Mouse (Mus musculus) forebrain, embryonic 15.5 days (tissue): Measurements from ENCODE around the gene Meis2. TPM values are rescaled to one million over a fixed set of nuclear protein-coding genes. Genes with fewer than 3 reads are reported as not detected.

Experiments used
- ATAC-seq: fragments of 200-750 bp; cut with Nextera tagmentation; replicated peaks from 2 replicates; pipeline ENCODE4 v1.8.0; 2017; ENCODE audit warnings: mild to moderate bottlenecking, moderate TSS enrichment, moderate library complexity
- H3K27ac ChIP-seq: fragments of 300-500 bp; sonication (generic); replicated peaks from 2 replicates; pipeline ENCODE4 v1.5.1; 2015; ENCODE audit warnings: mild to moderate bottlenecking, inconsistent platforms
- H3K27me3 ChIP-seq: fragments of 300-500 bp; sonication (generic); 2 replicates; pipeline ENCODE4 v1.6.1; 2015; ENCODE audit warnings: inconsistent platforms
- H3K36me3 ChIP-seq: fragments of 300-500 bp; sonication (generic); 2 replicates; pipeline ENCODE4 v1.6.1; 2015; ENCODE audit warnings: mild to moderate bottlenecking, inconsistent platforms
- H3K4me1 ChIP-seq: fragments of 300-500 bp; sonication (generic); 2 replicates; pipeline ENCODE4 v1.6.1; 2015; ENCODE audit warnings: inconsistent platforms
- H3K4me2 ChIP-seq: fragments of 300-500 bp; sonication (generic); replicated peaks from 2 replicates; pipeline ENCODE4 v1.6.1; 2015; ENCODE audit warnings: mild to moderate bottlenecking, inconsistent platforms
- H3K4me3 ChIP-seq: fragments of 300-500 bp; sonication (generic); 2 replicates; pipeline ENCODE4 v1.5.1; 2015; ENCODE audit warnings: mild to moderate bottlenecking, inconsistent platforms
- H3K9ac ChIP-seq: fragments of 300-500 bp; sonication (generic); replicated peaks from 2 replicates; pipeline ENCODE4 v1.6.1; 2015; ENCODE audit warnings: mild to moderate bottlenecking, inconsistent platforms
- H3K9me3 ChIP-seq: fragments of 300-500 bp; sonication (generic); 2 replicates; pipeline ENCODE4 v1.6.1; 2016; ENCODE audit warnings: inconsistent platforms
- WGBS: fragments of 180-500 bp; shearing (Covaris S2); methylation state at CpG from one replicate; pipeline ENCODE4 v1.1.7; 2015; ENCODE audit warnings: mixed read lengths; 5-methylcytosine and 5-hydroxymethylcytosine counted together
- polyA plus RNA-seq: library from polyadenylated mRNA; unstranded; fragments of >200 nt; fragmentation: Nextera tagmentation; extraction: Ambion mirVana; gene quantifications from 2 replicates; pipeline ENCODE4 v1.2.1, GENCODE M21; 2015

The Meis2 gene
- polyA plus RNA-seq, result 155 and 167 TPM in 2 replicates

GRCm38 (mm10) chr2:116065570-116066005, at the start of gene Meis2:
TSS of gene Meis2 (minus strand) at chr2:116065839.
- under 1% methylated on average over 29 of the region's 37 CpGs for WGBS
- Histone ChIP-seq H3K27me3 (no peaks in the 10 kb centered on the region), H3K27ac (peak within 1 kb of the TSS; percentile 99), H3K4me3 (peak within 1 kb of the TSS; percentile 79), H3K4me2 (peak within 1 kb of the TSS; percentile 78), H3K36me3 (no peaks in the 10 kb centered on the region), H3K9me3 (no peaks in the 10 kb centered on the region), H3K9ac (peak within 1 kb of the TSS; percentile 95), H3K4me1 (peaks cover 8% of the 10 kb centered on the region; the same call in 1 of the 2 replicates)
- ATAC-seq, result peak; percentile 88

GRCm38 (mm10) chr2:116106194-116106593, 40.6 kb upstream of the Meis2 start:
- Histone ChIP-seq H3K4me1 (0 out of 2 replicates have a peak, but pooled peaks cover 3% of the 10 kb centered on the region), H3K9me3 (no peaks in the 10 kb centered on the region), H3K4me2 (no peak overlapping the region), H3K27ac (no peak overlapping the region), H3K9ac (no peak overlapping the region), H3K27me3 (no peaks in the 10 kb centered on the region), H3K4me3 (no peak overlapping the region), H3K36me3 (no peaks in the 10 kb centered on the region)
- 0 out of 2 replicates have a peak, but pooled peaks have one; percentile 41 for ATAC-seq
- 54% methylated on average over 4 of the region's 4 CpGs for WGBS

GRCm38 (mm10) chr2:116105179-116105578, 39.5 kb upstream of the Meis2 start:
- Histone ChIP-seq H3K4me3 (no peak overlapping the region), H3K9ac (no peak overlapping the region), H3K4me2 (no peak overlapping the region), H3K36me3 (no peaks in the 10 kb centered on the region), H3K4me1 (0 out of 2 replicates have a peak, but pooled peaks cover 3% of the 10 kb centered on the region), H3K27ac (no peak overlapping the region), H3K27me3 (no peaks in the 10 kb centered on the region), H3K9me3 (no peaks in the 10 kb centered on the region)
- WGBS, result 52% methylated on average over 3 of the region's 3 CpGs
- no peak for ATAC-seq

GRCm38 (mm10) chr2:116103411-116103996, 37.9 kb upstream of the Meis2 start:
- Histone ChIP-seq H3K9ac (no peak overlapping the region), H3K4me3 (no peak overlapping the region), H3K36me3 (no peaks in the 10 kb centered on the region), H3K27ac (no peak overlapping the region), H3K4me2 (no peak overlapping the region), H3K9me3 (no peaks in the 10 kb centered on the region), H3K4me1 (0 out of 2 replicates have a peak, but pooled peaks cover 3% of the 10 kb centered on the region), H3K27me3 (no peaks in the 10 kb centered on the region)
- 0 out of 2 replicates have a peak, but pooled peaks have one; percentile 57 for ATAC-seq
- WGBS, result 32% methylated on average over 5 of the region's 5 CpGs

- ATAC-seq, result no peak
- no peak overlapping the region for H3K4me3 ChIP-seq
- H3K27me3 ChIP-seq, result no peaks in the 10 kb centered on the region
These were observed 35.6 kb upstream of the Meis2 start for GRCm38 (mm10) chr2:116101221-116101620.

GRCm38 (mm10) chr2:116080961-116081360, 15.3 kb upstream of the Meis2 start:
- ATAC-seq, result no peak
- no peak overlapping the region for H3K9ac ChIP-seq
- H3K9me3 ChIP-seq, result peaks cover 12% of the 10 kb centered on the region; the same call in 1 of the 2 replicates
- peaks cover under 1% of the 10 kb centered on the region for H3K4me1 ChIP-seq
- H3K4me3 ChIP-seq, result no peak overlapping the region
- H3K4me2 ChIP-seq, result no peak overlapping the region
- no peaks in the 10 kb centered on the region for H3K36me3 ChIP-seq
- no peak overlapping the region for H3K27ac ChIP-seq
- WGBS, result 90% methylated on average over 2 of the region's 2 CpGs
- H3K27me3 ChIP-seq, result no peaks in the 10 kb centered on the region

More at GRCm38 (mm10) chr2:116101221-116101620, 35.6 kb upstream of the Meis2 start:
- Histone ChIP-seq H3K27ac (no peak overlapping the region), H3K9me3 (no peaks in the 10 kb centered on the region), H3K36me3 (no peaks in the 10 kb centered on the region), H3K4me2 (no peak overlapping the region), H3K4me1 (0 out of 2 replicates have a peak, but pooled peaks cover 4% of the 10 kb centered on the region), H3K9ac (no peak overlapping the region)

GRCm38 (mm10) chr2:116078841-116079240, 13.2 kb upstream of the Meis2 start:
- no peak for ATAC-seq
- Histone ChIP-seq H3K9ac (no peak overlapping the region), H3K27ac (no peak overlapping the region), H3K4me3 (no peak overlapping the region), H3K27me3 (no peaks in the 10 kb centered on the region), H3K9me3 (peaks cover 12% of the 10 kb centered on the region; the same call in 1 of the 2 replicates), H3K36me3 (no peaks in the 10 kb centered on the region), H3K4me2 (no peak overlapping the region), H3K4me1 (peaks cover 18% of the 10 kb centered on the region)
- WGBS, result 79% methylated on average over 2 of the region's 2 CpGs

- peaks cover 24% of the 10 kb centered on the region for H3K4me1 ChIP-seq
- ATAC-seq, result no peak
- no peaks in the 10 kb centered on the region for H3K36me3 ChIP-seq
- H3K9me3 ChIP-seq, result peaks cover 10% of the 10 kb centered on the region; the same call in 1 of the 2 replicates
- H3K27me3 ChIP-seq, result no peaks in the 10 kb centered on the region
- H3K4me3 ChIP-seq, result no peak overlapping the region
- H3K4me2 ChIP-seq, result no peak overlapping the region
- WGBS, result 77% methylated on average over 3 of the region's 3 CpGs
- H3K9ac ChIP-seq, result no peak overlapping the region
- no peak overlapping the region for H3K27ac ChIP-seq
These were observed 12.1 kb upstream of the Meis2 start for GRCm38 (mm10) chr2:116077716-116078115.

- H3K4me3 ChIP-seq, result no peak overlapping the region
- H3K4me1 ChIP-seq, result peaks cover 25% of the 10 kb centered on the region
- no peaks in the 10 kb centered on the region for H3K36me3 ChIP-seq
- no peak overlapping the region for H3K4me2 ChIP-seq
- H3K9me3 ChIP-seq, result peaks cover 5% of the 10 kb centered on the region; the same call in 1 of the 2 replicates
- no peaks in the 10 kb centered on the region for H3K27me3 ChIP-seq
- peak overlapping the region; percentile 99; the same call in 1 of the 2 replicates for H3K27ac ChIP-seq
- ATAC-seq, result no peak
- H3K9ac ChIP-seq, result no peak overlapping the region
These were observed 11.3 kb upstream of the Meis2 start for GRCm38 (mm10) chr2:116076752-116077480.

- H3K27ac ChIP-seq, result peak overlapping the region; percentile 99
- no peaks in the 10 kb centered on the region for H3K36me3 ChIP-seq
- H3K9me3 ChIP-seq, result no peaks in the 10 kb centered on the region
- H3K9ac ChIP-seq, result peak overlapping the region; percentile 59
- H3K4me3 ChIP-seq, result peak overlapping the region; percentile 79
- under 1% methylated on average over 23 of the region's 23 CpGs for WGBS
- peaks cover 33% of the 10 kb centered on the region for H3K4me1 ChIP-seq
- H3K27me3 ChIP-seq, result no peaks in the 10 kb centered on the region
- peak overlapping the region; percentile 78 for H3K4me2 ChIP-seq
- ATAC-seq, result peak; percentile 68
These were observed 10.3 kb upstream of the Meis2 start for GRCm38 (mm10) chr2:116075902-116076301.

- no peaks in the 10 kb centered on the region for H3K27me3 ChIP-seq
- no peaks in the 10 kb centered on the region for H3K9me3 ChIP-seq
- ATAC-seq, result peak; percentile 34; the same call in 1 of the 2 replicates
- peak overlapping the region; percentile 99 for H3K27ac ChIP-seq
- peak overlapping the region; percentile 79 for H3K4me3 ChIP-seq
- H3K36me3 ChIP-seq, result no peaks in the 10 kb centered on the region
- H3K4me2 ChIP-seq, result peak overlapping the region; percentile 78
- under 1% methylated on average over 20 of the region's 20 CpGs for WGBS
- H3K4me1 ChIP-seq, result peaks cover 33% of the 10 kb centered on the region
- peak overlapping the region; percentile 59 for H3K9ac ChIP-seq
These were observed 9.8 kb upstream of the Meis2 start for GRCm38 (mm10) chr2:116075477-116075876.
